Mouse (Mus musculus) lung, adult 2 months (tissue): Measurements from ENCODE around the gene Vmn1r14.

Source experiments
- CTCF ChIP-seq: fragments of 200-500 bp; IDR thresholded peaks from 2 replicates; pipeline ENCODE4 v1.5.1; 2011; ENCODE audit warnings: mild to moderate bottlenecking, low read length, control low read depth; ENCODE audit not compliant: insufficient read depth
- POLR2A ChIP-seq: fragments of 200-500 bp; IDR thresholded peaks from 2 replicates; pipeline ENCODE4 v1.6.1; 2011; ENCODE audit warnings: low read depth, mild to moderate bottlenecking, control low read depth, low read length, borderline replicate concordance; ENCODE audit errors: extremely low read depth

DNA sequence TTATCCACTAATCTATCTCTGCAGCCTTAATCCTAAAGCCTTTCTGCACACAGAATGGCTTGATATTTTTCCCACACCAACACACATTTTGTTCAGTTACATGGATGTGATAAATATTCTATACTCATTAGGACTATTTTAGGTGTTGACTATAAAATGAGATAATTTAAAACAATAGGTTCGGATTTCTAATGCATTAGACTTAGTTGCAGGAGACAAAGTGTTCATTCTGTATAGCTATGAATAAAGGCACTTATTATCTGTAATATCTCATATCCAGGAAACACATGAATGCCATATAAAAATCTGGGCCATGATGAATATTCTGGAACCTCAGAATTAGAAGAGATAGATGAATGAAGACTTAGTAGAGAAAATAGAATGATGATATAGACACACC, 26.2 kb downstream of the Vmn1r14 start, which contains the start of gene Vmn1r15:
- TF ChIP-seq CTCF (no peak), POLR2A (no peak)
